Mouse (Mus musculus) monocyte, adult 5-6 weeks (primary cell): Measurements from ENCODE around the gene Lrrc20. TPM values are rescaled to one million over a fixed set of nuclear protein-coding genes. Genes with fewer than 3 reads are reported as not detected.

ENCODE experiments used
- ATAC-seq: fragments of 153-309, 156-312 bp; replicated peaks from 2 replicates; pipeline ENCODE4 v1.8.0; 2017; ENCODE audit warnings: mild to moderate bottlenecking; ENCODE audit not compliant: low TSS enrichment, insufficient number of reproducible peaks, severe bottlenecking, poor library complexity, low FRiP score
- total RNA-seq: library from RNA; stranded (forward); fragments of 200-1000, 200-491, 200-594 nt; gene quantifications from 3 replicates; pipeline ENCODE4 v1.2.3, GENCODE M21; 2017

The Lrrc20 gene
- total RNA-seq, 1 experiment from 2014 or later: 3.3 TPM

- no peak for ATAC-seq
These were observed 28.5 kb downstream of the Lrrc20 start for GRCm38 (mm10) chr10:61504073-61504472.

GRCm38 (mm10) chr10:61506381-61507200, 31.0 kb downstream of the Lrrc20 start:
- no peak for ATAC-seq

- no peak for ATAC-seq
These were observed 34.3 kb downstream of the Lrrc20 start for GRCm38 (mm10) chr10:61509873-61510272.

- ATAC-seq: no peak
These were observed 35.2 kb downstream of the Lrrc20 start for GRCm38 (mm10) chr10:61510809-61511208.

GRCm38 (mm10) chr10:61512215-61512889, 36.8 kb downstream of the Lrrc20 start:
- ATAC-seq: no peak

GRCm38 (mm10) chr10:61516866-61517265, 41.3 kb downstream of the Lrrc20 start:
- no peak for ATAC-seq

- no peak for ATAC-seq
These were observed 41.9 kb downstream of the Lrrc20 start for GRCm38 (mm10) chr10:61517296-61518071.

- ATAC-seq: no peak
These were observed 42.7 kb downstream of the Lrrc20 start for GRCm38 (mm10) chr10:61518320-61518719.

- ATAC-seq: no peak
These were observed 43.9 kb downstream of the Lrrc20 start for GRCm38 (mm10) chr10:61519491-61519890.

GRCm38 (mm10) chr10:61520714-61521113, 45.1 kb downstream of the Lrrc20 start:
- ATAC-seq: no peak

GRCm38 (mm10) chr10:61530936-61531335, 55.3 kb downstream of the Lrrc20 start:
- no peak for ATAC-seq

- ATAC-seq: no peak
These were observed 57.7 kb downstream of the Lrrc20 start for GRCm38 (mm10) chr10:61533285-61533684.

GRCm38 (mm10) chr10:61534371-61535101, 58.9 kb downstream of the Lrrc20 start:
- no peak for ATAC-seq

- ATAC-seq: no peak
These were observed 59.8 kb downstream of the Lrrc20 start for GRCm38 (mm10) chr10:61535441-61535840.

GRCm38 (mm10) chr10:61536130-61537035, 60.8 kb downstream of the Lrrc20 start:
- ATAC-seq: no peak; the same call in 1 of the 2 replicates

GRCm38 (mm10) chr10:61537036-61537380, 61.4 kb downstream of the Lrrc20 start:
- no peak for ATAC-seq

GRCm38 (mm10) chr10:61538446-61538845, 62.8 kb downstream of the Lrrc20 start:
- ATAC-seq: no peak
